Mouse (Mus musculus): ENCODE measurements around the gene Vmn2r85.
"Not testable (repeated sequence)": the region's sequence is repeated elsewhere in the genome, so short reads cannot be mapped to it uniquely, and the experiment has no call there.

Gene Vmn2r85

GRCm38 (mm10) chr10:130429603-130430002 is at the start of gene Vmn2r85:
Vmn2r85 (minus strand) TSS chr10:130429703.
- not testable (repeated sequence) for DNase-seq (ENCODE audit: extremely low read depth, low read depth)

DNA sequence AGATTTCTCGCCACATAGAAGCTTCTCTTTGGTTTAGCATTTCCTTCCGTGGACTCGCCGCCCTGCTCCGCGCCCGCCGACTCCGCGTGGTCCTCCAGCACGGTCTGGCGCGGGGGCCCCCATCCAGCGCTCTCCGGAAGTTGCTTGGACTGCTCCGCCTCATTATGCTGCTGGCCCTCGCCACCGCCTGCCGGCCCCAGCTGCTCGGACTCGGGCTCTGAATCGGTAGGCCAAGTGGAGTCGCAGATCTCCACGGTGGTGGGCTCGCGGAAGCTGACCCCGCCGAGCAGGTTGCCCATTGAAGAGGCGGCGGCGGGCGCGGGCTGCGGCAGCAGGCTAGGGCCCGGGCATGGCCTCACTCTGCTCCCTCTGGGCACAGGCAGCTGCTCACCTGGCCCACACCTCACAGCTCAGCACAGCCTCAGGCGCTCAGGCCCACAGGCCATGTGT is 40.8 kb upstream of the Vmn2r85 start:
- no peak for DNase-seq (ENCODE audit: extremely low read depth, low read depth)

DNA sequence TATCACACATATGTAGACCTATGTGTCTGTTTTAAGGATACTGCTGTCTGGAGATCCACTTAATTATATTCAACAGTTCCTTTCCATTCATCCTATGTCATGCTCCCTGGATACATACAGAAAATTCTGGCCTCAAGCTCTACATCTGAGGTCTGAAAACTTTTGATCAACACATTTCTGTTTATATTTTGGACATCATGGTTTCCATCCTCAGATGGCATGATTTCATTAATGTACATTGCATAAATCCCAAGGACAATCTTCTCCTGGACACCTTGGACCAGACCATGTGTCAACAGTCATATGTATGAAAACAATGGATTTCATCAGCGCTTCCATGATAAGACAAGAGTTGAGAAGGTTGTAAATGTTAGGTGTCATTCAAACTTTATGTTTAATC is 26.4 kb upstream of the Vmn2r85 start, which contains the start of gene Vmn2r86:
Gene Vmn2r86, minus strand, starts transcription at position 101 of the 400 bp plus-strand sequence.
- not testable (repeated sequence) for DNase-seq (ENCODE audit: extremely low read depth, low read depth)

DNA sequence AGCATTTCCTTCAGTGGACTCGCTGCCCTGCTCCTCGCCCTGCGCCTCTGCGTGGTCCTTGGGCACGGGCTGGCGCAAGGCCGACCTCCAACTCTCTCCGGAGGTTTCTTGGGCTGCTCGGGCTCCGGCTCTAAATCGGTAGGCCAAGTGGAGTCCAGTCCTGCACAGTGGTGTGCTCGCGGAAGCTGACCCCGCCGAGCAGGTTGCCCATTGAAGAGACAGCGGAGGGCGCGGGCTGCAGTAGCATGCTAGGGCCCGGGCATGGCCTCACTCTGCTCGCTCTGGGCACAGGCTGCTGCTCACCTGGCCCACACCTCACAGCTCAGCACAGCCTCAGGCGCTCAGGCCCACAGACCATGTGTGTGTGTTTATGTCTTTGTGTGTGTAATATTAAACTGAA is 15.3 kb upstream of the Vmn2r85 start:
- no peak for DNase-seq (ENCODE audit: extremely low read depth, low read depth)

DNA sequence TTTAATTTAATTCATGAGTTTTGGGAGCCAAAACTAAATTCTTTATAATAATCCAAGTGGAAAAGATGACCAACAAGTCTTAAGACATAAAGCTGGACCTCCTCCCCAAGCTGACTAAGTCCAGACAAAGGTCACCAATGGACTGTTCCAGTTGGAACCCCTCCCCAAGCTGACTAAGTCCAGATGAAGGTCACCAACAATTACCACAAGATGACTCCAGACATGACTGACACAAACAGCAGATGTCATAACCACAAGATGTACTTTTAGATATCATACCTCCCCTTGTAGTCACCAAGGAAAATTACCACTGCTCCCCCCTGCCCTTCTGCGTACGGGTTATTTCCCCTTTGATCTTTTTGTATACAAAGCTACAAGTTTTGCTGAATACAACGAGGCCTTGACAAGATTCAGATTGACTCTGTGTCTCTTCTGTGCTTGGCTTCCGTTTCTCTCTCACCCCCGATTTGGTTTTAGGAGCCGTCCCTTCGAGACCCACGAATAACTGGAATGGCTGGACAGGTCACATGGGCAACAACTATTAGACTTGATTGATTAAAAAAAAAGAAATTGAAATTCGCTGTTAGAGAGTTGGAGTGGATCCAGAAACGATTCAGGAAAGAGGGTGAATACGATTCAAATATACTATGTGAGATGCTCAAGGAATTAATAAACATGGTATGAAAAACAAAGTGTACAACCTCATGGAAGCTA is 4.8 kb upstream of the Vmn2r85 start:
- not testable (repeated sequence) for DNase-seq (ENCODE audit: extremely low read depth, low read depth)

DNA sequence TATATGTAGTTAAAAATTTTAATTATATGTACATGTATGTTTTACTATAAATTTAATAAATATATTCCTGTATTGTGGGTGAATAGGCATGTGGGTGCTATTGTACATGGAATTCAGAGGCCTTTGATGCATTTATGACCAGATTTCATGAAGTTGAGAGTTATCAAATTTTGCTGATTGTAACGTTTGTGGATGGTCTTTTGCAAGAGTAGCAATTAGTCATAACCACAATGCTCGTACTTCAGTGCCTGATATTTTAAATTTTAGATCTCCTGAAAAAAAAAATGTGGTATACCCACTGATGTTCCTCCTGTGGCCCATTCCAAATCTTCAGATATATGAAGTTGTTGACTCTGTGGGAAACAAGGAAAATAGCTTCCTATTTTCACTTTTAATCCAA is 7.1 kb downstream of the Vmn2r85 start:
- not testable (repeated sequence) for DNase-seq (ENCODE audit: extremely low read depth, low read depth)

DNA sequence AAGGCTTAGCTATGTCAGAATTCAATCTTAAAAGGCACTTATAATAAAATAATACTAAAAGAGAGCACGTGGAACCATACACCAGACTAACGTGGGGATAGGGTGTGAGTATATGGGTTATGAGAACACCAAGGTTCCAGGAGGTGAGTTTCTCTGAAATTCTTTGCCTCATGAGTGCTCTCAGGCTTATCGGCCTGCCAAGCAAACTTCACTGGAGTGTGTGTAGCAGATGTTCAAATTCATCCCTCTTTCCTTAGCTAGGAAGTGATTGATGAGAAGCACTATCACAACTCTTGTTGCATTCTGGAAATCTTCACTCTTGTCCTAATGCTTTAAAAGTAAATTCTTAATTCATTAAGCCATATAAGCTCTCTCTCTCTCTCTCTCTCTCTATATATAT is 9.1 kb downstream of the Vmn2r85 start:
- no peak for DNase-seq (ENCODE audit: extremely low read depth, low read depth)

- not testable (repeated sequence) for DNase-seq (ENCODE audit: extremely low read depth, low read depth)
Observed at GRCm38 (mm10) chr10:130419954-130420353, 9.5 kb downstream of the Vmn2r85 start.

- DNase-seq (ENCODE audit: extremely low read depth, low read depth) = not testable (repeated sequence)
Observed at GRCm38 (mm10) chr10:130416352-130416751, 13.2 kb downstream of the Vmn2r85 start.

DNA sequence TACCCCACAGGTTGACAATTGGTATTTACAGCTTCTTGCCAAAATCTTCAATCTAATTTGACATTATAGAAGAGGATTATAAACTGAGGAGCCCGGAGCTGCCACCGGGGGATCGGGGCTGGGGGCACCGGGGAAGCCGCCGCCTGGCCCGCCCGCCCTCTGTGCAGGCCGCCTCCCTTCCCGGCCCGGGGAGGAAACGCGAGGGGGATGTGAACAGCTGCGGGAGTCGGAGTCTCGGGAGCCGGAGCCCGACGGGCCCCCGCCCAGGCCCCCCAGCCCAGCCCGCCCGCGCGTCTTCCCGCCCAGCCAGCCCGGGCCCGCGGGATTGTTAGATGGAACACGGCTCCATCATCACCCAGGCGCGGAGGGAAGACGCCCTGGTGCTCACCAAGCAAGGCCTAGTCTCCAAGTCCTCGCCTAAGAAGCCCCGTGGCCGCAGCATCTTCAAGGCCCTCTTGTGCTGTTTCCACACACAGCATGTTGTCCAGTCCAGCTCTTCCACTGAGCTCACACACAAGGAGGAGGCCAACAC is 17.3 kb downstream of the Vmn2r85 start:
- DNase-seq (ENCODE audit: extremely low read depth, low read depth) = not testable (repeated sequence)

DNA sequence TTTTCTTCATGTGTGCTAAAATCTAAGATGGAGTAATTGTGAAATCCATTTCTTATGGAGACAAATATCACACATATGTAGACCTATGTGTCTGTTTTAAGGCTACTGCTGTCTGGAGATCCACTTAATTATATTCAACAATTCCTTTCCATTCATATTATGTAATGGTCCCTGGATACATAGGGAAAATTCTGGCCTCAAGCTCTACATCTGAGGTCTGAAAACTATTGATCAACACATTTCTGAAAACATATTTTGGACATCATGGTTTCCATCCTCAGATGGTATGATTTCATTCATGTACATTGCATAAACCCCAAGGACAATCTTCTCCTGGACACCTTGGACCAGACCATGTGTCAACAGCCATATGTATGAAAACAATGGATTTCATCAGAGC is 35.3 kb downstream of the Vmn2r85 start, which contains the start of gene Vmn2r84:
Gene Vmn2r84, minus strand, starts transcription at position 101 of the 400 bp plus-strand sequence.
- no peak for DNase-seq (ENCODE audit: extremely low read depth, low read depth)

GRCm38 (mm10) chr10:130375145-130375544 is 54.4 kb downstream of the Vmn2r85 start:
- no peak for DNase-seq (ENCODE audit: extremely low read depth, low read depth)

- peak; percentile 26 for DNase-seq (ENCODE audit: extremely low read depth, low read depth)
Observed at GRCm38 (mm10) chr10:130372491-130373173, 56.9 kb downstream of the Vmn2r85 start.

DNA sequence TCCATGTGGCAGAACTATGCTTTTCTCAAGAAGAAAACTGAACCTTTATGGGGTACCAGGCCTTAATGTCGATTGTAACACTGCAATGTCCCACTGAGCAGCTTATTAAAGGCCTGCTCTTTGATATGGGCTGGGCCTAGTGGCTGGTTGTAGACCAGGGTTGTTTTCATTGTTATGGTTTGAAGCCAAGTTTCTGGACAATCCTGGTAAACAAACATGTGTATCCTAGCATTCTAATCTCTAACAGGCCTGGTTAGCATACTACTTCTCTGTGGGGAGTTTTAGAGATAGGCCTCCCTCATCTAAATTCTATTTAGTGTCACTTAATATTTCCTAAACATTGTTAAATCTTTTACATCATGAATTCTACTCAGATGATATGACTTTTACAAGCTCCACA is 57.9 kb downstream of the Vmn2r85 start:
- DNase-seq (ENCODE audit: extremely low read depth, low read depth) = no peak

- DNase-seq (ENCODE audit: extremely low read depth, low read depth) = no peak
Observed at GRCm38 (mm10) chr10:130370005-130370682, 59.4 kb downstream of the Vmn2r85 start.

GRCm38 (mm10) chr10:130368384-130368783 is 61.1 kb downstream of the Vmn2r85 start:
- no peak for DNase-seq (ENCODE audit: extremely low read depth, low read depth)

DNA sequence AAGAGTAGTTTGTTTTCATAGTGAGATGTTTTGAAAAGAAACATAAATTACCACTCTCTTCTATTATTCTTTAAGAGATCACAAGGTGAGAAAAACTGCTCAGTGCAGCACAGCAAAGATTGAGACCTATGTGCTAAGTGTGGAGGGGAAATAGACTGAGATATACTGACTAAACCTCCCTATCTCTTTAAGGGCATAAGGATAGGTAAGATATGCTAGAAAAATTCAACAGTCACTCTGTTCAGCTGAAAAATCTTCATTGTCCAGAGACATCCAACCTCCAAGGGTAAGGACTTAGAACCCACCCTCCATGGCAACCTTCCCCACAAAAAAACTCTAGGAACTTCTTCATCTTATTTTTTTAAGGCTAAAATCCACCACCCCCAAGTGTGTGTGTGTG is 64.7 kb downstream of the Vmn2r85 start:
- no peak for DNase-seq (ENCODE audit: extremely low read depth, low read depth)

Measured in MEL-GATA-1-ER (cell line).